Mouse (Mus musculus) brown adipose tissue, adult 24 weeks (tissue): Measurements from ENCODE around the gene Thsd4. TPM values are rescaled to one million over a fixed set of nuclear protein-coding genes. Genes with fewer than 3 reads are reported as not detected.

Experiments
- H3K27ac ChIP-seq: fragments of 200-500 bp; replicated peaks from 2 replicates; pipeline ENCODE4 v1.5.1; 2012; ENCODE audit warnings: low read depth, mild to moderate bottlenecking, low read length
- H3K4me1 ChIP-seq: fragments of 200-500 bp; 2 replicates; pipeline ENCODE4 v1.6.1; 2012; ENCODE audit warnings: low read length, mixed read lengths; ENCODE audit not compliant: control insufficient read depth, insufficient read depth, insufficient read length
- H3K4me3 ChIP-seq: fragments of 200-500 bp; 2 replicates; pipeline ENCODE4 v1.5.1; 2012; ENCODE audit warnings: low read depth, mild to moderate bottlenecking, low read length, moderate library complexity; ENCODE audit not compliant: insufficient read depth
- polyA plus RNA-seq: library from polyadenylated mRNA; stranded (reverse); fragments of >200 nt; gene quantifications from 2 replicates; pipeline ENCODE4 v1.2.4, GENCODE M21; 2012; ENCODE audit not compliant: missing spikeins, insufficient read depth, insufficient read length

Gene Thsd4
- polyA plus RNA-seq, 1 experiment = 0.24 TPM

DNA sequence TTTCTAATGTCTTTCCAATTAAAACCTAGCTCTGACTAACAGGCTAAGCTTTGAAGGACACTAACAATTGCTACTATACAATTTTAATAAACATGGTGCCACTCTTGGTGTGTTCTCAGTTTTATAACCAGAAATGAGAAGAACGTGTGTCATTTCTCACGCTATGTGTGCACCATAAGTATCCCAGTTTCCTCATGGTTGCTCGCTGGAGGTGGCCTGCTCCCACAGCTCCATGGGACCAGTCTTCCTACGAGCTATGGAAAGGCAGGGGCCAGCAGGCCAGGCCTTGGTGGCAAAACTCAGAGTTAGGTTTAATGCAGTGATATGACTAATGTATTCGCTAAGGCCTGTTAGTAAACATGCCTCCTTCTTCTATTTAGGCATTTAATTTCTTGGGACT lies 468.7 kb downstream of the Thsd4 start:
- H3K4me1 ChIP-seq = no peaks in the 10 kb centered on the region
- no peak overlapping the region for H3K4me3 ChIP-seq
- no peak overlapping the region for H3K27ac ChIP-seq

DNA sequence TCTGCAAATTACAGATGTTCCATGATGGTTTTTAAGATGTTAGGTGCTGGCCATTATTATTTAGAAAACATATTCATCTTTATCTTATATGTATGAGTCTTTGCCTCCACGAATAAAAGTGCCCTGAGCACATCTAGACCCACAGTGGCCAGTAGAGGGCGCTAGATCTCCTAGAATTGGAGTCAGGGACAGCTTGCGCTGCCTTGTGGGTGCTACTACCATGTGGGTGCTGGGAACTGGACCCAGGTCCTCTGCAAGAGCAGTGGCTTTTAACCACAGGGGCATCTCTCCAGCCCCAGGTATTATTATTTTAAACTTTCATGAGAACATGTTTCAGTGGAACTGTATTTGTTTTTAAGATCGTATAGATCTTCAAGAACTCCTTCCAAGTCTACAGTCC lies 469.4 kb downstream of the Thsd4 start:
- Histone ChIP-seq H3K27ac (no peak overlapping the region), H3K4me3 (no peak overlapping the region), H3K4me1 (no peaks in the 10 kb centered on the region)

DNA sequence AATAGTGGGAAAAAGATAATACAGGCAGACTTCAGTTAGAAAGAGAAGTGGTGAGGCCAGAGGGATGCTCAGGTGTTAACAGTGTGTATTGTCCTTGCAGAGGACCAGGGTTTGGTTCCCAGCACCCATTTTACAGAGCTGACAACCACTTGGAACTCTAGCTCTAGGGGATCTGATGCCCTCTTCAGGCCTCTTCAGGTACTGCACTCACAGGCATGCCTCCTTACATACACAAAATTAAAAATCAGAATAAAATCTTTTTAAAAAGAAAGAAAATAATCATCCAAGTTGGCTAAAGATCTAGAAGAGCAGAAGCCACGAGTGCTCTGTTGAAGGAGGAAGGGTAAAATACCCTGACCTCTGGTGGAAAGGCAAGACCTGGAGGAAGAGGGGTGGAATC lies 478.7 kb downstream of the Thsd4 start:
- Histone ChIP-seq H3K27ac (no peak overlapping the region), H3K4me3 (no peak overlapping the region), H3K4me1 (no peaks in the 10 kb centered on the region)

DNA sequence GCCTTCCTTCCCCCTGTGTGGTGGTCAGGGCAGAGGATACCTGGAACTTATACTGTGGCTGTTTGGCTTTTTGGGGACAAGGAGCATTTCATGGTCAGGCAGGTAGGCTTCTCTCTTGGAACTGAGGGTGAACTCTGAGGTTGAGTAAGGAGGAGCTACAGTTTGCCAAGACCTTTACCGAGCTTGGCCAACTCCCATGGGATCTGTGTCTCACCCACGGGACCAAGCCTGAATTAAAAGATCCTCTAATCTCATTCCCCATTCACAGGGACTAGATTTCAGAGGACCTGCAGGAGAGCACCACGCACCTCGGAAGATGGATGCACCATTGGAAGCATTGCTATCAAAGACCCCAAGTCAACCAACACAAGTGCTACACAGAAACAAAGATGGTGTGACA lies 487.0 kb downstream of the Thsd4 start:
- Histone ChIP-seq H3K4me1 (no peaks in the 10 kb centered on the region), H3K4me3 (no peak overlapping the region), H3K27ac (no peak overlapping the region)

DNA sequence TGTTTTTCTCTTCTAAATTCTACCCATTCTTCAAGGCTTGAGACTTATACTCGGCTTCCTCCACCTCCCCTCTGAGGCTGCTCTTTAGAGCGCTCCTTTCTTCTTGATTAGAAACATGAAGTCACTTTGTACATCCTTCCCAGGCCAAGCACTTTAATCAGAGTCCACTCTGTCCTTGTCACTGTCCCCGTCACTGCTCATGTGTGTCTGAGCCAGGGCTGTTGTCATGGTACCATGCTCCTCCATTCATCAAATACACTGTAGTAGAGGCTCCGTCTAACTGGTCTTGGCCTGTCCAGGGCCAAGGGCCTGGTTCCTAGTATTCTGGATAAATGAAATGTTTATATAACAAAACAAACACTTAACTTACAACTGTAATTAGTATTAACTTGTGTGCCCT lies 494.6 kb downstream of the Thsd4 start:
- H3K4me1 ChIP-seq = 0 out of 2 replicates have a peak, but pooled peaks cover 2% of the 10 kb centered on the region
- no peak overlapping the region for H3K4me3 ChIP-seq

DNA sequence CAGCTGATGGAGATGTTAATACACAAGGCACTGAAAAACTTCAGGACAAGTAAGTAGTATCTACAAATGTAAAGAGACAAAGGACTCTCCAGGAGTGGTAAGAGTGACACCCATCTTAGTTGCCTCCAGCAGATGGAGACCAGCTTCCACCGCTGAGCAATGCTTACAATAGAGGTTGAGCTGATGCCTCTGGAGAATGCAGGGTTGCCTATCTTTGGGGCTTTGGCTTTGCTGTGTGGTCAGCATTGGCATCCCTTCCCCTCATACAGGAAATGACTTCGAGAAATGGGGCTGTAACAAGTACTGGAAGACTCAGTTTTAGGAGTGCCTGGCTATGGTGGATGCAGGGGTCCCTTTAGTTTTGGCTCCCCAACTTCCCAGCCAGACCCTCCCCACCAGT lies 495.1 kb downstream of the Thsd4 start:
- Histone ChIP-seq H3K4me3 (no peak overlapping the region), H3K4me1 (0 out of 2 replicates have a peak, but pooled peaks cover 2% of the 10 kb centered on the region), H3K27ac (no peak overlapping the region)

More for the DNA sequence above, 494.6 kb downstream of the Thsd4 start:
- no peak overlapping the region for H3K27ac ChIP-seq

DNA sequence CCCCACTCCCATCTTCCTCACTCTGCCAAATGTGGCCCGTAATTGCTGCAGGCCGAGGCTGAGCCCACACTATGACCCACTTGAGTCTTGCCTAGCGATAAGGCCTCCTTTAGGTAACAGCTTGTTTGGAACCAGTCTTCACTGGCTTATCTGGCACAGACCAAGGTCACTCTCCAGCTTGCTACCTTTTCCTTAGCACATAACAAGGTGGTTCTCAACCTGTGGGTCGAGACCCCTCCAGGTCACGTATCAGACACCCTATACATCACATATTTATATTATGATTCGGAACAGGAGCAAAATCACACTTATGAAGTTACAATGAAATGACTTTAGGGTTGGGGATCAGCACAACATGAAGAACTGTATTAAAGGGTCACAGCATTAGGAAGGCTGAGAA lies 495.9 kb downstream of the Thsd4 start:
- Histone ChIP-seq H3K27ac (no peak overlapping the region), H3K4me3 (no peak overlapping the region), H3K4me1 (peaks cover 2% of the 10 kb centered on the region; the same call in 1 of the 2 replicates)

DNA sequence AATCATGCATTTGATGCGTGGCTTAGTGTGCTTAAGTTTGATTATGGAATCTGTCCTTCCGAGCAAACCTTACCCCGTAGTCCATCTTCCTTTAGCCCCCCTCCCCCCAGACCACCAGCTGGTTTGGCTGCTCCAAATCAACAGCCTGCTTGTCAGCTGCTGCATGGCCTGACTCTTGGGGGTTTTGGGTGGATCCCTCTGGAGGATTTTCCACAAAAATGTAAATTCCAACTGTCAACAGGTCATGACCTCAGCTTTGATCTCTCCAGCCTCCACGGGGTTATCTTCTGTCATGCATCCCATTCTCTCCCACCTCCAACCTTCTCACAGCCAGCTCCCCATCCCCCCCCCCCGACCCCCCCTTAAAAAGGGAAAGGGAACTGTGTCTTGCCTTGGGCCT lies 496.9 kb downstream of the Thsd4 start:
- no peak overlapping the region for H3K4me3 ChIP-seq
- H3K4me1 ChIP-seq = peaks cover 2% of the 10 kb centered on the region; the same call in 1 of the 2 replicates
- H3K27ac ChIP-seq = no peak overlapping the region

DNA sequence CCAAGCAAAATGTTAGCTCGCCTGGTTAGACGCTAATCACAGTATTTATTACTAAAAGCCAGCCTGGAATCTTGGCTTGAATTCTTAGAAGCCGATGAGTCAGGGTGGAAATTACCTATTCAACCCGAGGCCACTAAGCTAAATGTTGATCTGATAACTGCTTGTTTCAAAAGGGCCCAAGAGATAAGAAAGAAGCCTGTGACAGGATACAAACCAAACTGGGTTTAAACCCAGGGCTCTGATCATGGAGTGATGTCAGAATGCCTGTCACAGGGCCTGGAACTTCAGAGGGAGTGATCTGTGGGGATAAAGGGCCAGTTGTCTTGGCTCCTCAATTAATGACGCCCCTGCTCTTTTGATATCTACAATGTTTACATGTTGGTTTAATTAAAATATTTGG lies 497.3 kb downstream of the Thsd4 start:
- Histone ChIP-seq H3K4me1 (peaks cover 2% of the 10 kb centered on the region; the same call in 1 of the 2 replicates), H3K27ac (no peak overlapping the region), H3K4me3 (no peak overlapping the region)

DNA sequence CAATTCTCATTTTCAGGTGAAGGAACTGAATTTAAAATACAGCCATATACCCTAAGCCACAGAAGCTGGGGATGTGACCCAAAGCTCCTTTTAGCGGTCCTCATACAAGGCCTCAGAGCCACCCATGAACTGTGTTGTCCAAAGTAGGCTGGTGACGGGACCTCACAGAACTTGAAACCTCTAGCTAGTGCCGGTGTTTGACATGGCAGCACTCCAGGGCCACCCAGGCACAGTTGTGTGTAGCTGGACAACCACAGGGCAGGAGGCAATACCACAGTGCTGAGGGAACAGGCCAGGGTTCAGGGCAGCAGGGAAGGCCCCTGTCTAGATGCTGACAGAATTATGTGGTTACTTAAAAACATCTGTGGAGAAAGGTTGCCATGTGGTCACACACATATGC lies 499.5 kb downstream of the Thsd4 start:
- Histone ChIP-seq H3K4me1 (peaks cover 2% of the 10 kb centered on the region; the same call in 1 of the 2 replicates), H3K27ac (no peak overlapping the region), H3K4me3 (no peak overlapping the region)

DNA sequence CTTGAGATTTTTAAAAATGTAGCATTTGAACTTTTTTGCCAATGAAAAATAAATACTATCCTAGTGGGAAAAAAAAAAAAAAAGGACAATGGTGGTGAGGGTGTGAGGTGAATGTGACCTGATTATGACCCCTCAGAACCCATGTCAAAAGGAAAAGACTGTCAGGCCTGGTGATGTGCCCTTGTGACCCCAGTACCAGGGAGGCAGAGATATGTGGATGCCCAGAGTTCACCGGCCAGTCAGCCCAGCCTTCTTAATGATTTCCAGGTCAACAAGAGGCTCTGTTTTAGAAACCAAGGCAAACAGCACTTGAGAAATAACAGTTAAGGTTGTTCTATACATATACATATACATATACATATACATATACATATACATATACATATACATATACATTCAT lies 501.4 kb downstream of the Thsd4 start:
- Histone ChIP-seq H3K4me3 (no peak overlapping the region), H3K27ac (no peak overlapping the region), H3K4me1 (peaks cover 2% of the 10 kb centered on the region; the same call in 1 of the 2 replicates)

DNA sequence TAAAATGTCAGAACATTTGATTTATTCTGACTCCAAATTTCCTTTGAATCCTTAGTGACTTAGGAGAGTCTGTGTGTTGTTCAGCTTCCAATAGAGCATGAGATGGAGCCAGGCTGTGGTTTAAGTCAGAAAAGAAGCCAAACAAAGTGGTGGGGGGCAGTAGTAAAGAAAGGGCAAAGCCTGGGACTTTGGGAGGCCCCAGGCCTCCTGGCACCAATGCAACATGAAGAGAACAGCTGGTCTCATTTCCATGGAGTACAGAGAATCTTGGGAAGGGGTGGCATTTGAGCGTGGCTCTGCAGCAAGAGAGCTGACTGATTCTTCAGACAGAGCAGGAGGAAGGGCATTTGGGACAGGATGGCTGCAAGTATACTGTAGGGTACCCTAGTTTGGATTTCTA lies 511.6 kb downstream of the Thsd4 start:
- no peaks in the 10 kb centered on the region for H3K4me1 ChIP-seq

DNA sequence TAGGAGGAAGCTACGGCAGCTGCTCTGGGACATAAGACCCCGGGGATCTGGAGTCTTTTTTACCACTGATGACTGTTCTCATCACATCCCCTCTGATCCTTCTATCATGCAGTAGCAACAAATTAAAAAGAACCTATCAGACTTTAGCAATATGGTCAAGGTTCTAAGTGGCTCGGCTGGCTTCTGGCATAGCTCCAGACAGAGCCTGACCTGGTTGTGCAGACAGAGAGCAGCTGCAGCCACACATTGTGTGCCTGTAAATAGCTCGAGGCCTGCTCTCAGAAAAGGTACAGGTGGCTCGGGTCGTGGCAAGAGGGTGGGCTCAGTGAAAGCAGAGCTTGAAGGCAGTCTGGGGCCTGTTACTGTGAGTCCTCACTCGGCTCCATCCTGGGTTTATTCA lies 512.9 kb downstream of the Thsd4 start:
- no peak overlapping the region for H3K4me3 ChIP-seq
- no peaks in the 10 kb centered on the region for H3K4me1 ChIP-seq
- H3K27ac ChIP-seq = no peak overlapping the region

More for the DNA sequence above, 511.6 kb downstream of the Thsd4 start:
- H3K27ac ChIP-seq = no peak overlapping the region
- H3K4me3 ChIP-seq = no peak overlapping the region

DNA sequence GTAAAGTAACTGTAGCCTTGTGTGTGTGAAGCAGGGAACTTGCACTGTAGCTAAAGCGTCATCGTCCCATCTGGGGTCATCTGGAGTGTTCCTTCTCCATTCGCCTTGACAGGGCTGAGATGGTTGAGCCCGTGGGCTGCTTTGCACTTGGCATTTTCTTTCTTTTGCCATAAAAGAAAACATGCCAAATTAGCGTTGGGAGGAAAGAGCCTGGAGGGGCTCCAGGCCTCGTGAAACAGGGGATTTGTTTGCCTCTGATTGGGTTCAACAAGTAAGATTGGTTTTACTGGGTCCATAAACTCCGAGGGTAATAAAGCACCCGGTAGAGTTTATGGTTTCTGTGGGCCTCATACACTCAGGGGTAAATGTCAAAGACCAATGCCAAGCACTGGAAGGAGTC lies 519.5 kb downstream of the Thsd4 start:
- H3K4me3 ChIP-seq = no peak overlapping the region
- H3K27ac ChIP-seq = no peak overlapping the region
- H3K4me1 ChIP-seq = no peaks in the 10 kb centered on the region

DNA sequence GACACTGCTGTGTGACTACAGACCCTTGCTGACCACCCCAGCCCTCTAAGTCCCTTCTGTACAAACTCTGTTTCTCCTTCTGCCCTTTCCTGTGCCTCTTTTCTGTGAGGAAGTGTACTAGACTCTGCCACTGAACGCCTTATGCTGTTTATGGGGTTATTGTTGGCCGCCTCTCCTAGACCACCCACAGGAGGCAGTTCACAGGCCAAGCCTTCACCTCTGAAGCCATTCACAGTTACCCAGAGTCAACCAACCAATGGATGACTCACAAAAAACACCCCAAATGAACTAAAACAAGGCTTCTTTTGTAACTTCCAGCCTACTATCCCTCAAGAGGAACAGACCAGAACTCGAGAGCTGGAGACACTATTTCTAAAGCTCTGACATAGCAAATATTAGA lies 520.4 kb downstream of the Thsd4 start:
- Histone ChIP-seq H3K4me3 (no peak overlapping the region), H3K4me1 (no peaks in the 10 kb centered on the region), H3K27ac (no peak overlapping the region)

DNA sequence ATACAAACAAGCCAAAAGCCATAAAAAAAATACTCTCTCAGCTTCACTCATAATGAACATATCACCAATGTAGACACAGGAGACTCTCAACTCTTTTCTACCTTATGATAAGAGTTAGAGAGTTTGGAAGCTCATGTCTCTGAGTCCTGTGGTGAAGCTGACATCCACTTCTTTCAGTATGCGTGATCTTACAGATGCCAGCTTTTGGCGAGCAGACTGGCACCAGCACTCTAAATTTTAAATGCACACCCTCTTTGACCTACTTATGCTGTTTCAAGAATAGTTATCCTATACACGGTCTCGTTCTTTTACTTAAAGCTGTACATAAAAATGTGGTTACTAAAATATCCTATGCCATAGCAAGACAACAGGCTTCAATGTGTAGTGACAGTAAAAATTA lies 524.1 kb downstream of the Thsd4 start:
- Histone ChIP-seq H3K4me3 (no peak overlapping the region), H3K27ac (no peak overlapping the region), H3K4me1 (no peaks in the 10 kb centered on the region)

DNA sequence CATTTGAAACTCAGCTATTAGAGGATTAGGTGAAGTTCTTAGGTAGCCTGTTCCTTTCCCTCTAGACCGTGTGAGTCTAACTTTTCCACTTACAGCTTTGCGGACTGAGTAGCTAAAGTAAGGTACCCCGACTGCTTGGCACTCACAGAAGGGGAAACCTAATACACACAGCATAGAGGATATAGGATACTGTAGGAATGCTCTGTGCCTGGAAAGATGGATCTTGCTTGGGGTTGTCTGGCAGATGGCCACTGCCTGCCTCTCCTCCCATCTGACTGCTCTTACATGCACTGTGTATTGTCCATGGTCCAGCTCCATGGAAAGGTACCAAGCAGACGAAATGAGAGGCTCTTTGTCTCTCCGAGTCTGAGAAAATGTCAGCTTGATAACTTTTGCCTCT lies 530.4 kb downstream of the Thsd4 start:
- Histone ChIP-seq H3K27ac (no peak overlapping the region), H3K4me1 (no peaks in the 10 kb centered on the region), H3K4me3 (no peak overlapping the region)
